Comparison of ENCODE assay signal across 8 mouse cellular contexts in the genomic region with DNA sequence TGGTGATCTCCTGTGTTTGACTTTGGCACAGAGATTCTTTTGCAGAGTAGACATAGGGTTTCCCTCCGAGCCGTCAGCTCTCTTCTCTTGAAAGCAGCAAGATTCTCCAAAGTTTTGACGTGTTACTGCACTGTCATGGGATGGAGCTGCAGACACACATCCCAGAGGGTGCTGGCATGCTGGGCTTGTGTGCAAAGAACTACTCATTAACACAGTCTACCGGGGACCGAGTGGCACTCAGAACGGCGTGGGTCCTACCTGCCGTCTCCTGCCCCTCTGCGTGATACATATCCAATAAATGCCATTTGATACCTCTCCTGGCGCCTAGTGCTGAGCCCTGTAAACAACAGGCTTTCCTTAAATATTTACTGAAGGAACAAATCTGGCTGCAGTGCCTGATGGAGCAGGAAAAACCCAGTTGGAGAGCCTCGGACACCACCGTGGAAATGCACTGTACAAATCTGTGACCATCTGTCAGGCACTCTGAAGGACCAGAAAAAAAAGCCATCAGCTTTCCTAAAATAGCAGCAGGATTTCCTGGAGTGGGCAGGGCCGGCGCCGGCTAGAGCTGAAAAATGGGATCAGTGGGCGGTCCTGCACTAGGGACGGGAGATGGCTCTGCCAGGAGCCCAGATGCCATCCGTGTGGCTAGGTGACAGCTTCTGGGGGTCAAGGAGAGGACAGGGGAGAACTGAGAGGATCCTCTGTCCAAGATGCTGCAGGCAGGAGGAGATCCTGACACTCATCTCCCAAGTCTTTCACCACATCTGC. TPM values are rescaled to one million over a fixed set of nuclear protein-coding genes. Genes with fewer than 3 reads are reported as not detected.
A peak's percentile ranks its signal among the peaks of the same experiment; 100 is the strongest.
DNase-seq lines count a peak whose midpoint lies in the region; ATAC-seq and TF ChIP-seq lines count a peak whose summit lies in the region.

No protein-coding gene starts in this region.

- 0 out of 2 replicates have a peak overlapping the region, but pooled peaks have one; percentile 5 for H3K9ac ChIP-seq in intestine, embryonic 14.5 days (ENCODE audit: low read length)
- H3K9ac ChIP-seq in midbrain, embryonic 14.5 days (replicated peaks; ENCODE audit: low read length) = no peak overlapping the region
- H3K9ac ChIP-seq in stomach, postnatal 0 days (ENCODE audit: low read length) = peak overlapping the region; percentile 13; the same call in 1 of the 2 replicates

- H3K4me2 ChIP-seq in intestine, embryonic 14.5 days (ENCODE audit: low read length) = peak overlapping the region; percentile 39
- no peak overlapping the region for H3K4me2 ChIP-seq in midbrain, embryonic 14.5 days (ENCODE audit: low read length)
- peak overlapping the region; percentile 37 for H3K4me2 ChIP-seq in stomach, postnatal 0 days (replicated peaks; ENCODE audit: low read depth)

- TF ChIP-seq EP300 in stomach, postnatal 0 days (optimal IDR thresholded peaks at IDR 0.05) = no peak

- no peak for TF ChIP-seq CTCF in stomach, postnatal 0 days (IDR thresholded peaks at IDR 0.05; ENCODE audit: low read depth)

- 17% methylated on average over 18 of the region's 18 CpGs for WGBS in intestine, embryonic 14.5 days
- WGBS in midbrain, embryonic 14.5 days = 49% methylated on average over 18 of the region's 18 CpGs
- WGBS in stomach, postnatal 0 days = 8% methylated on average over 18 of the region's 18 CpGs

- no peak overlapping the region for H3K4me3 ChIP-seq in intestine, embryonic 14.5 days (ENCODE audit: low read depth, low read length)
- no peak overlapping the region for H3K4me3 ChIP-seq in midbrain, embryonic 14.5 days (replicated peaks; ENCODE audit: low read depth, low read length)
- no peak overlapping the region for H3K4me3 ChIP-seq in stomach, postnatal 0 days (ENCODE audit: low read depth, low read length)

- peaks cover 27% of the 10 kb centered on the region for H3K4me1 ChIP-seq in intestine, embryonic 14.5 days (replicated peaks; ENCODE audit: control insufficient read depth, insufficient read depth, low read length)
- H3K4me1 ChIP-seq in midbrain, embryonic 14.5 days (ENCODE audit: control insufficient read depth, insufficient read depth, low read length) = peaks cover 15% of the 10 kb centered on the region; the same call in 1 of the 2 replicates
- H3K4me1 ChIP-seq in stomach, postnatal 0 days (replicated peaks; ENCODE audit: control insufficient read depth, insufficient read depth) = 0 out of 2 replicates have a peak, but pooled peaks cover 9% of the 10 kb centered on the region

- peak overlapping the region; percentile 81 for H3K27ac ChIP-seq in intestine, embryonic 14.5 days (ENCODE audit: low read depth)
- H3K27ac ChIP-seq in midbrain, embryonic 14.5 days (replicated peaks; ENCODE audit: low read depth, low read length) = peak overlapping the region; percentile 27; the same call in 1 of the 2 replicates
- H3K27ac ChIP-seq in stomach, postnatal 0 days (replicated peaks) = peak overlapping the region; percentile 67

- DNase-seq in adrenal gland, adult 2 months = peak; percentile 87
- peak; percentile 53 for DNase-seq in embryo, embryonic 10 days (ENCODE audit: low spot score)
- DNase-seq in gastrocnemius, postnatal 25 days = peak; percentile 69
- peak; percentile 59 for DNase-seq in intestine, embryonic 14.5 days (ENCODE audit: low spot score)
- peak; percentile 70 to 94 for DNase-seq in left cerebral cortex, postnatal 25 days (ENCODE audit: low spot score in 2 of 2)
- DNase-seq in midbrain, embryonic 14.5 days = peak; percentile 47
- peak; percentile 47 for DNase-seq in stomach, postnatal 0 days (ENCODE audit: low spot score)
- DNase-seq in thymus, postnatal 0 days (ENCODE audit: low spot score) = no peak

- peak; percentile 37; the same call in 1 of the 2 replicates for ATAC-seq in intestine, embryonic 14.5 days (replicated peaks; ENCODE audit: low FRiP score, low TSS enrichment, low read depth)
- ATAC-seq in midbrain, embryonic 14.5 days (ENCODE audit: low FRiP score, low TSS enrichment) = no peak
- ATAC-seq in stomach, postnatal 0 days (ENCODE audit: low FRiP score, low TSS enrichment) = peak; percentile 45; the same call in 1 of the 2 replicates

- no peaks in the 10 kb centered on the region for H3K36me3 ChIP-seq in intestine, embryonic 14.5 days (ENCODE audit: control insufficient read depth, insufficient read depth, low read length)
- H3K36me3 ChIP-seq in midbrain, embryonic 14.5 days (ENCODE audit: control insufficient read depth, insufficient read depth, low read length) = no peaks in the 10 kb centered on the region
- H3K36me3 ChIP-seq in stomach, postnatal 0 days (ENCODE audit: control insufficient read depth, insufficient read depth, low read length) = no peaks in the 10 kb centered on the region

- intact Hi-C loops in left cerebral cortex, postnatal 25 days (cut with DNase I) = no loop called here

- no peaks in the 10 kb centered on the region for H3K27me3 ChIP-seq in intestine, embryonic 14.5 days (replicated peaks; ENCODE audit: control insufficient read depth, insufficient read depth, low read length)
- no peaks in the 10 kb centered on the region for H3K27me3 ChIP-seq in midbrain, embryonic 14.5 days (ENCODE audit: control insufficient read depth, insufficient read depth, low read length)
- no peaks in the 10 kb centered on the region for H3K27me3 ChIP-seq in stomach, postnatal 0 days (ENCODE audit: control insufficient read depth, insufficient read depth, low read length)

- 0 out of 2 replicates have a peak, but pooled peaks cover 3% of the 10 kb centered on the region for H3K9me3 ChIP-seq in intestine, embryonic 14.5 days (ENCODE audit: control insufficient read depth, low read length)
- H3K9me3 ChIP-seq in midbrain, embryonic 14.5 days (ENCODE audit: control insufficient read depth, low read length) = peaks cover 5% of the 10 kb centered on the region; the same call in 1 of the 2 replicates
- no peaks in the 10 kb centered on the region for H3K9me3 ChIP-seq in stomach, postnatal 0 days (ENCODE audit: control insufficient read depth, low read length)

RNA-seq across cellular contexts. Expression of a gene that starts 42.7 kb away (rescaled TPM):
- total RNA-seq in adrenal gland, adult 2 months (2021) = 1 to 10 TPM; 4.6 to 5.6 TPM
- polyA plus RNA-seq in adrenal gland, adult 2 months (2012; rRNA removed) = 18.7 and 21.1 TPM in 2 replicates
- total RNA-seq in gastrocnemius, postnatal 25 days (2021) = under 1 TPM; 0.33 to 0.43 TPM
- 3.0 and 4.7 TPM in 2 replicates for polyA plus RNA-seq in intestine, embryonic 14.5 days (2014; fragmentation: Nextera tagmentation; extraction: Ambion mirVana)
- total RNA-seq in left cerebral cortex, postnatal 25 days (2021) = 1 to 10 TPM in 1 of 2 experiments, under 1 TPM in 1; 0.87 to 1.0 TPM
- 5.7 and 5.9 TPM in 2 replicates for polyA plus RNA-seq in midbrain, embryonic 14.5 days (2014; fragmentation: Nextera tagmentation; extraction: Ambion mirVana)
- 1.8 and 2.3 TPM in 2 replicates for polyA plus RNA-seq in stomach, postnatal 0 days (2015; fragmentation: Nextera tagmentation; extraction: Ambion mirVana)
- polyA plus RNA-seq in thymus, postnatal 0 days (2015; fragmentation: Nextera tagmentation; extraction: Ambion mirVana) = 0.51 and 0.61 TPM in 2 replicates

Comparison
In these comparisons a context has a peak if more than half of its experiments do, and no peak if none do; other contexts are left out.
1. H3K27ac ChIP-seq: peak in every context shown above with its lines; median percentile 81 in intestine, embryonic 14.5 days; 67 in stomach, postnatal 0 days; 27 in midbrain, embryonic 14.5 days.